Mouse (Mus musculus): ENCODE measurements around the gene Mipep. TPM values are rescaled to one million over a fixed set of nuclear protein-coding genes. Genes with fewer than 3 reads are reported as not detected.

Gene Mipep
- polyA plus RNA-seq (2015; fragmentation: Nextera tagmentation; extraction: Ambion mirVana) = 29.2 TPM in 2 replicates

- Histone ChIP-seq H3K4me2 (peak within 1 kb of the TSS; percentile 77), H3K9ac (peak within 1 kb of the TSS; percentile 77), H3K27ac (peak within 1 kb of the TSS; percentile 64), H3K4me3 (peak within 1 kb of the TSS; percentile 69), H3K27me3 (no peaks in the 10 kb centered on the region), H3K9me3 (replicated peaks) (no peaks in the 10 kb centered on the region), H3K4me1 (replicated peaks) (peaks cover 11% of the 10 kb centered on the region), H3K36me3 (0 out of 2 replicates have a peak, but pooled peaks cover 9% of the 10 kb centered on the region)
- under 1% methylated on average over 61 of the region's 61 CpGs for WGBS
- ATAC-seq (replicated peaks; ENCODE audit: insufficient number of reproducible peaks, insufficient read depth, low FRiP score, low read depth) = peak; percentile 77
These were observed at the start of gene Mipep for GRCm38 (mm10) chr14:60784427-60785315. Gene Mipep, plus strand, starts transcription at chr14:60784573.

GRCm38 (mm10) chr14:60735206-60735605, 49.2 kb upstream of the Mipep start:
- 41% methylated on average over 5 of the region's 5 CpGs for WGBS
- H3K27ac ChIP-seq = peak overlapping the region; percentile 90
- peaks cover 72% of the 10 kb centered on the region for H3K4me1 ChIP-seq (replicated peaks)
- H3K4me2 ChIP-seq = peak overlapping the region; percentile 67
- H3K9ac ChIP-seq = peak overlapping the region; percentile 10
- peak overlapping the region; percentile 45 for H3K4me3 ChIP-seq
- no peaks in the 10 kb centered on the region for H3K36me3 ChIP-seq
- H3K9me3 ChIP-seq (replicated peaks) = no peaks in the 10 kb centered on the region
- no peaks in the 10 kb centered on the region for H3K27me3 ChIP-seq
- no peak for ATAC-seq (replicated peaks; ENCODE audit: insufficient number of reproducible peaks, insufficient read depth, low FRiP score, low read depth)

GRCm38 (mm10) chr14:60735848-60736547, 48.4 kb upstream of the Mipep start:
- Histone ChIP-seq H3K4me1 (replicated peaks) (peaks cover 80% of the 10 kb centered on the region), H3K4me2 (peak overlapping the region; percentile 67), H3K9ac (peak overlapping the region; percentile 42), H3K9me3 (replicated peaks) (no peaks in the 10 kb centered on the region), H3K27ac (peak overlapping the region; percentile 90), H3K4me3 (peak overlapping the region; percentile 22), H3K27me3 (no peaks in the 10 kb centered on the region), H3K36me3 (no peaks in the 10 kb centered on the region)
- ATAC-seq (replicated peaks; ENCODE audit: insufficient number of reproducible peaks, insufficient read depth, low FRiP score, low read depth) = no peak
- 31% methylated on average over 13 of the region's 13 CpGs for WGBS

GRCm38 (mm10) chr14:60736591-60737192, 47.7 kb upstream of the Mipep start:
- peak overlapping the region; percentile 90 for H3K27ac ChIP-seq
- H3K27me3 ChIP-seq = no peaks in the 10 kb centered on the region
- peak; percentile 12; the same call in 1 of the 2 replicates for ATAC-seq (replicated peaks; ENCODE audit: insufficient number of reproducible peaks, insufficient read depth, low FRiP score, low read depth)
- H3K9ac ChIP-seq = peak overlapping the region; percentile 42
- no peaks in the 10 kb centered on the region for H3K36me3 ChIP-seq
- H3K9me3 ChIP-seq (replicated peaks) = no peaks in the 10 kb centered on the region
- peak overlapping the region; percentile 22 for H3K4me3 ChIP-seq
- WGBS = 4% methylated on average over 4 of the region's 4 CpGs
- peaks cover 87% of the 10 kb centered on the region for H3K4me1 ChIP-seq (replicated peaks)
- peak overlapping the region; percentile 67 for H3K4me2 ChIP-seq

- Histone ChIP-seq H3K27ac (peak overlapping the region; percentile 90), H3K36me3 (no peaks in the 10 kb centered on the region), H3K4me1 (replicated peaks) (peaks cover 90% of the 10 kb centered on the region), H3K4me3 (no peak overlapping the region), H3K27me3 (no peaks in the 10 kb centered on the region), H3K9ac (no peak overlapping the region), H3K9me3 (replicated peaks) (no peaks in the 10 kb centered on the region), H3K4me2 (peak overlapping the region; percentile 67)
- ATAC-seq (replicated peaks; ENCODE audit: insufficient number of reproducible peaks, insufficient read depth, low FRiP score, low read depth) = no peak
- WGBS = 22% methylated on average over 7 of the region's 7 CpGs
These were observed 47.2 kb upstream of the Mipep start for GRCm38 (mm10) chr14:60737202-60737611.

- Histone ChIP-seq H3K27me3 (no peaks in the 10 kb centered on the region), H3K9me3 (replicated peaks) (no peaks in the 10 kb centered on the region), H3K36me3 (no peaks in the 10 kb centered on the region), H3K27ac (peak overlapping the region; percentile 90), H3K9ac (0 out of 2 replicates have a peak overlapping the region, but pooled peaks have one; percentile 39), H3K4me2 (0 out of 2 replicates have a peak overlapping the region, but pooled peaks have one; percentile 12), H3K4me1 (replicated peaks) (peaks cover 93% of the 10 kb centered on the region), H3K4me3 (no peak overlapping the region)
- WGBS = 57% methylated on average over 10 of the region's 10 CpGs
- no peak for ATAC-seq (replicated peaks; ENCODE audit: insufficient number of reproducible peaks, insufficient read depth, low FRiP score, low read depth)
These were observed 45.9 kb upstream of the Mipep start for GRCm38 (mm10) chr14:60738434-60738938.

- Histone ChIP-seq H3K36me3 (no peaks in the 10 kb centered on the region), H3K4me2 (no peak overlapping the region), H3K4me3 (no peak overlapping the region), H3K9me3 (replicated peaks) (no peaks in the 10 kb centered on the region), H3K27ac (peak overlapping the region; percentile 93), H3K4me1 (replicated peaks) (peaks cover 93% of the 10 kb centered on the region), H3K27me3 (no peaks in the 10 kb centered on the region), H3K9ac (no peak overlapping the region)
- 17% methylated on average over 8 of the region's 9 CpGs for WGBS
- ATAC-seq (replicated peaks; ENCODE audit: insufficient number of reproducible peaks, insufficient read depth, low FRiP score, low read depth) = no peak
These were observed 45.2 kb upstream of the Mipep start for GRCm38 (mm10) chr14:60739155-60739554.

- Histone ChIP-seq H3K9ac (peak overlapping the region; percentile 30; the same call in 1 of the 2 replicates), H3K9me3 (replicated peaks) (no peaks in the 10 kb centered on the region), H3K36me3 (no peaks in the 10 kb centered on the region), H3K27me3 (no peaks in the 10 kb centered on the region), H3K4me3 (no peak overlapping the region), H3K27ac (peak overlapping the region; percentile 93), H3K4me2 (no peak overlapping the region), H3K4me1 (replicated peaks) (peaks cover 94% of the 10 kb centered on the region)
- 54% methylated on average over 12 of the region's 12 CpGs for WGBS
- ATAC-seq (replicated peaks; ENCODE audit: insufficient number of reproducible peaks, insufficient read depth, low FRiP score, low read depth) = no peak
These were observed 44.8 kb upstream of the Mipep start for GRCm38 (mm10) chr14:60739616-60740015.

GRCm38 (mm10) chr14:60740507-60740906, 43.9 kb upstream of the Mipep start:
- Histone ChIP-seq H3K27me3 (no peaks in the 10 kb centered on the region), H3K9me3 (replicated peaks) (no peaks in the 10 kb centered on the region), H3K27ac (peak overlapping the region; percentile 93), H3K36me3 (peaks cover under 1% of the 10 kb centered on the region; the same call in 1 of the 2 replicates), H3K4me2 (peak overlapping the region; percentile 36; the same call in 1 of the 2 replicates), H3K9ac (0 out of 2 replicates have a peak overlapping the region, but pooled peaks have one; percentile 0), H3K4me3 (no peak overlapping the region), H3K4me1 (replicated peaks) (peaks cover 94% of the 10 kb centered on the region)
- WGBS = 51% methylated on average over 5 of the region's 5 CpGs
- no peak for ATAC-seq (replicated peaks; ENCODE audit: insufficient number of reproducible peaks, insufficient read depth, low FRiP score, low read depth)

- Histone ChIP-seq H3K36me3 (peaks cover 5% of the 10 kb centered on the region; the same call in 1 of the 2 replicates), H3K9me3 (replicated peaks) (no peaks in the 10 kb centered on the region), H3K9ac (no peak overlapping the region), H3K27me3 (no peaks in the 10 kb centered on the region), H3K4me1 (replicated peaks) (peaks cover 92% of the 10 kb centered on the region), H3K27ac (peak overlapping the region; percentile 93), H3K4me3 (no peak overlapping the region), H3K4me2 (peak overlapping the region; percentile 36)
- ATAC-seq (replicated peaks; ENCODE audit: insufficient number of reproducible peaks, insufficient read depth, low FRiP score, low read depth) = no peak; the same call in 1 of the 2 replicates
- 40% methylated on average over 8 of the region's 8 CpGs for WGBS
These were observed 43.3 kb upstream of the Mipep start for GRCm38 (mm10) chr14:60741033-60741432.

Measured in heart, embryonic 15.5 days (tissue).